Mouse (Mus musculus) C2C12 (cell line): Measurements from ENCODE around the gene Rnls.

Source experiments
- CEBPB ChIP-seq: IDR thresholded peaks from one replicate; pipeline ENCODE4 v1.6.1; 2011; ENCODE audit warnings: low read depth, mild to moderate bottlenecking, control low read depth, moderate library complexity
- CTCF ChIP-seq: IDR thresholded peaks from one replicate; pipeline ENCODE4 v1.5.1; 2011; ENCODE audit not compliant: control insufficient read depth, insufficient read depth, insufficient read length
- FOSL1 ChIP-seq: IDR thresholded peaks from one replicate; pipeline ENCODE4 v1.8.0; 2011; ENCODE audit warnings: mild to moderate bottlenecking, low read length; ENCODE audit not compliant: poor library complexity, insufficient read depth, severe bottlenecking
- MAX ChIP-seq: IDR thresholded peaks from one replicate; pipeline ENCODE4 v1.6.1; 2011; ENCODE audit warnings: mild to moderate bottlenecking, control low read depth
- MYOG ChIP-seq: IDR thresholded peaks from one replicate; pipeline ENCODE4 v1.6.1; 2011; ENCODE audit not compliant: control insufficient read depth, insufficient read length; ENCODE audit errors: extremely low read depth
- USF1 ChIP-seq: IDR thresholded peaks from one replicate; pipeline ENCODE4 v1.6.1; 2011; ENCODE audit warnings: low read depth, mild to moderate bottlenecking, control low read depth, moderate library complexity

GRCm38 (mm10) chr19:33296338-33296737 lies 95.8 kb downstream of the Rnls start:
- TF ChIP-seq CTCF (no peak), USF1 (no peak), MAX (no peak), MYOG (no peak), FOSL1 (no peak), CEBPB (no peak)
